Mouse (Mus musculus) mature B cell (primary cell): ENCODE results near the gene Mapk9.

Source experiments
- in situ Hi-C: fragments of 300-500 bp; cut with MboI; formaldehyde crosslinking; loops from 2 replicates; pipeline ENCODE4 v1.14.3; 2019

Gene Mapk9

DNA sequence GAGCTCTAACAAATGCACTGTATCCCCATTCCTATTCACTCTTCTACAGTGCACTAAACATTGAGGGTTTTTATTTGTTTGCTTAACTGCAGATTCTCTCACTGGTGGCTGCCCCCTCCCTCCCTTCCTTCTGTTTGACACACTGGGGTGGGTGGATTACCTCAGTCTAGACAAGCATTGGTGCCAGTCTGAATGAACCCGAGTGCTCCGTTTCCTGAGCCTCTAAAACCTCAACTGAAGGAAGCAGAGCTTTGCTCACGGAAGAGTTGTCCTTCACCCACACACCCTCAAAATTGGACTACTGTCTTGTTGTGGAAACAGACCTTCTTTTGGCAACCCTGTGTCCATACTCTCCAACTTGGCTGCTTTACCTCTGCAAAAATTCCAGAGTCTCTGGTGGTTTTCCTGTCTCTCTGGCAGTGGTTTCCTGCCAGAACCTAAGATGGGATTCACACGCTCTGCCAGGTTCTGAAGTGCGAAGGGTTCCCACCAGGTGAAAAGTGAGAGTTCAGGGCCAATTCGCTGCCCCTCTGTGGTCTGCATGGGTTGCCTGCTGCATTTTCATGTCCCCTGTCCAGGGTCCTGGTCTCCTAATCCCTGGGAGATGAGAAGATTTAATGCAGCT, 49.5 kb downstream of the Mapk9 start:
- in situ Hi-C loops = no loop called here

DNA sequence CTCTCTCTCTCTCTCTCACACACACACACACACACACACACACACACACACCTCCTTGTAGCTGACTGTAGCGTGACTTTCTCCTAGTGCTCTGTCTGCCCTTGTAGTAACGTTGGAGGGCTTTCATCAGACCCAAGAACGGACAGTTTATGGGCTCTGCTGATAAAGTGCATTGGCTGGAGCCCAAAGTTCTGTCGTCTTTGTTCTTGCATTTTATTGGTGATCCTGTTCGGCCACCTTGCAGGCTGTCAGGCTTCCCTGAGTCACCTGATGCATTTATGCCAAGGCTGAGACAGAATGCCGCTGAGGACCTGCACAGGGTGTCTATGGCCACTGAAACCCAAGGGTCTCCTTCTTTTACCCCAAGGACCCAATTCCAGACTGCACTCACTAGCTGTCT, 53.5 kb downstream of the Mapk9 start:
- in situ Hi-C loops = no loop called here

DNA sequence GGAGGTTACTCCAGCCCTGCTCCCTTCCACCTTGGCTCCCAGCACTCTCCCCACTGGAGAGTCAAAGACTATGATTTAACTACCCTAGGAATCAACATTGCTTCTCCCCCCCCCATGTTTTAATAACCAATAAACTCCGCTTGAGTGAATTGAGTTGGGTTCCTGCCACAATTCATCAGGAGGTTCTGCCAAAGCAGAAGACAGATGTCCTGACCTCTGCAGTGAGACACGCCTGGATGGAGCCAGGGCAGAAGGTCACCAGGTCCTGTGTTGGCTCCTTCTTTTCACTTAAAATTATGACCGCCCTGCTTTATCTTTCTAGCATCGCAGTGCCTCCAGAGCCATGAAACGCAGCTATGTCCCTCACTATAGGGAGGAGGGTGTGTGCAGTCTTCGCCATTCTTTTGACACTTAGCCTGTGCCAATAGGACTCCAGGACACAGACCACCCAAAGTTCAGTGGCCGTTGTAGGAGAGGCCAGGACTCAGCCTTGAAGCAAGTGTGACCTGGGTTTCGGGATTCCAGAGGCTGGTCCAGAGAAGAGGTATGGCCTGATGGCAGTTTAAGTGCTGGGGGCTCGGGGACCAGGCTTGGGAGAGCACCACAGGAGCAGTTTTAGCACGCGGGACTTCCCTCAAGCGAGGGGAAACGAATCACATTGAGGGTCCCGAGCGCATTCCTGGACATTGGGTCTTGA, 54.6 kb downstream of the Mapk9 start:
- in situ Hi-C loops = no loop called here

DNA sequence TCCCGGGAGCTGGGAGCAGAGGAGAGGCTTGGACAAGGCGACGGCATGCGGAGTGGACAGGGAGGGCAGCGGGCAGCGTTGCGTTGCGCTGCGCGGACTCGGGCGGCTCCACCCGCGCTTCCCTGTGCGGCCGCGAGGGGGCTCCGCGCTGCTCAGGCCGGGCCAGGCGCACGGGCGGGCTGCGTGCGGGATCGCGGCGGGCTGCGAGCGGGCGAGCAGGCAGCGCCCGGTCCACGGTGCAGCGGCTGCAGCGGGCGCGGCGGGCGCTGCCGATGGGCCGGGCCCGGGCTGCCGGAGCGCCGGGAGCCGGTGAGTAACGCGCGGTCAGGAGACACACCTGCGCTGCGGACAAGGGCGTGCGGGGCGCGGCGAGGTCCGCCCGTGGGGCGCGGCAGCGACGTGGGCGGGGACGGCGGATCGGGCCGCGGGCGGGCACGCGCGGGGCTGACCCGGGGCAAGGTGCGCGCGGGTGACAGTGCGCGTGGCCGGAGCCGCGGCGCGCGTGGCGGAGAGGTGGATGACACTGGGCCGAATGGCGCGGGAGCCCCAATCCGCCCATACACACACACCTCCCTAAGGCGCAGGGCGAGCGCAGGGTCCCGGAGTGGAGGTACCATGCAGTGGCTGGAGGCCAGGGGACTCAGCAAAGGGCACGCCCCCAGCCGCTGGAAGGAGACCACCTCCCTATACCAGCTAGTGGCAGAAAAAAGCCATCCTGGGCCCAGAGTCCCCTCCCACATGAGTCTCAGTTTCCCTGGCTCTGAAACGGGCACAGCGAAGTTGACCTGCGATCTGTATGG, 55.3 kb downstream of the Mapk9 start, which contains the start of gene Rasgef1c:
Gene Rasgef1c (plus strand): TSS at position 177 of the 800 bp plus-strand sequence.
- in situ Hi-C loops = no loop called here

DNA sequence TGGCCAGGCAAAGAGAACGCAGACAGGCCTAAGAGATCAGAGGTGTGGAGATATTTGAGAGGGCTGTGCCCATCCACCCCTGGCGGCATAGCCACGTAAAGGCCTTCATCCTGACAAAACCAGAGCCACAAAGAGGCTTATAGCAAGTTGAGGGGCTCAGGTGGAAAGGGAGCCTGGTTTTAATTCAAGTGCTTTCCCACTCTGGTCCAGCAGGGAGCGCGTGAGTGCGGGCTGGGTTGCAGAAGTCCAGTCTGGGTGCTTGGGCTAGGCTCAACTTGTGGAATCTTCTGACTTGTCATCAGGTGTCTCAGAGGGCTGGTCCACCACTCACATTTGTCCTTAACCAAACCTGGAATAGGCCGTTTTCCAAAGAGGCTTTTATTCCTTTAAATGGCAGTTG, 56.8 kb downstream of the Mapk9 start:
- in situ Hi-C loops = no loop called here

DNA sequence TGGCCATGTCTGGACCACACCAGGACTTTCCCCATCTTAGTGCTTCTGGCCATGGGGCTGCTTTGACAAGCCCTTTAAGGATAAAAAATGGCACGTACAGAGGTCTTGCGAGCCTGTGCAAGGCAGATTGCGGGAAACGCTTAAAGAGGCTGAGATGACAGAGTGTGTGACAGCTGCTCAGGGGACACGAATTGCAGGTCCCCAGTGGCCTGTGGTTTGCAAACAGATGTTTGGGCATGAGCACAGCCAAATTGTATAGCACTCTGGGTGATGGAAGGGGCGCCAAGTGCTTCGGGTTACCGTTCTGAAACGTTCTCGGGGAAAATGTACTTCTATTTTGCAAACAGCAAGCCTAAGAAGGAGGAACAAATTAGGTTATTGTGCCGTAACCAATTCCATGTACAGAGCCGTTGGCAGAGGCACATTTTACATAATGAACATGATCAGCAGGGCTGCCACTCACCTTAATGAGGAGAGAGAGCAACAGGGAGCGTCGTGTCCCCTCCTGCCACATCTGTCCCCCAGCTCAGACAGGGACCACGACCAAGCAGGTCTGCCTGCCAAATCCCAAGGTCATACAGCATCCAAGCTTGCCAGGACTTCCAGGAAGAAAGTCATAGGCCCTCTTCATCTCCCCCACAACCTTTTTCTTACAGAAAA, 72.1 kb downstream of the Mapk9 start:
- in situ Hi-C loops = no loop called here

DNA sequence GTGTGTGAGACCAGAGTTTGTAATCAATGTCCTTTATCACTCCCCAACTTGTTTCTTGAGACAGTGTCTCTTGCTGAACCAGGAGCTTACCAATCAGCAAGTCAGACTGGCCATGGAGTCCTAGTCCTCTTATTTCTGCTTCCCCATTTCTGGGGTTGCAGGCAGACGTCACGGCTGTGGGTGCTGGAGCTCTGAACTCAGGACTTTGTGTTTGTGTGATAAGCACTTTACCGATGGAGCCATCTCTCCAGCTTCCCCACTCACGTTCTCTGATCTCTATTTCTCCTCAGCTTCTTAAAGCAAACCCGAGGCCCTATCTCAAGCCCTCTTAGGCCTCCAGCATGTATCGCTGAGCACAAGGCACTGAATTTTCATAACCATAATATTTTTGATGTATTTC, 72.8 kb downstream of the Mapk9 start:
- in situ Hi-C loops = no loop called here

DNA sequence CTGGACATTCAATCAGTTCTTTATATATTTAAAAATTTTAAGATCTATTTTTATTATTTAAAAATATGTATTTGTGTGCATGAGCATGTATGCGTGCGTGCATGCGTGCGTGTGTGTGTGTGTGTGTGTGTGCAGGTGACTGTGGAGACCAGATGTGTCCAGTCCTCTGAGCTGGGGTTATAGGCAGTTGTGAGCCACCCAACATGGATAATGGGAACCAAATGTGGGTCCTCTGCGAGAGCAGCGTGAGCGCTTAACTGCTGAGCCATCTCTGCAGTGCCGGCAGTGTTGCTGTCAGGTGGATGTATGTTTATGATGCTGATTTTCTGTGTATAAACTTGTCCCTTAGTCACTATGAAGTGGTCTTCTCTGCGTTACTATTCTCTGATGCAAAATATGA, 77.0 kb downstream of the Mapk9 start:
- in situ Hi-C loops = no loop called here

DNA sequence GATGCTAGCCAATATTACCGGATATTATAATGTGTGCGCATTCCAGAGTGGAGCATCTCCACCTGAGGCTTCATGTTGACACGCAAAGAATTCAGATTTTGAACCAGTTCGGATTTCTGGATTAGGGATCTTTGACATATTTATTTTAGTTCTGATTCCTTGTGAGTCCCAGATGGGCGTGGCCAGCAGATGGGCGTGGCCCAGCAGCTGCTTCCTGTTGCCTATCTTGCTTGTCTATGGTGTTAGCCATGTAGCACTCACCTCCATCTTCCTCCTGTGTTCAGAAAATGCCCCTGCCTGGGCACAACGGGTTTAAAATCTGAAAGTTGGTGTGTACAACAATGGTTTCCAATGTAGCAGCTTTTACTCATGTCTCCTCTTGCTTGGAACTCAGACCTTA, 79.6 kb downstream of the Mapk9 start:
- in situ Hi-C loops = no loop called here

DNA sequence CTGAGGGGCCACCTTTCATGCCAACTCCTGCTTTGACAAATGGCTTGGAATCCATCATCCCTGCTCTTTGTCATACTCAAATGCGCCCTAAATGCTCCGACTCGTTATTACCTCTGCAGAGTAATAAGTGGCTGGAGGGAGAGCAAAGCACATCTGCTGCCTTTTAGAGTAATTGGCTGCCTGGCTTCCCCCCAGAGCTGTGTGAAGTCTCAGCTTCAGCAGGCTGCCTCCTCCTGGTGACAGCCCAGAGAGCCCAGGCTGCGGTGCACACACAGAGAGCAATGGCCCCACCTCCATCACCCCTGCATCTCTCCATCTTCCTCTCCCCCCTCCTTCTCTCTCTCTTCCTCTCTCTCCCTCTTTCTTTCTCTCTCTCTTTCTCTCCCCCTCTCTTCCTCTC, 80.6 kb downstream of the Mapk9 start:
- in situ Hi-C loops = no loop called here

DNA sequence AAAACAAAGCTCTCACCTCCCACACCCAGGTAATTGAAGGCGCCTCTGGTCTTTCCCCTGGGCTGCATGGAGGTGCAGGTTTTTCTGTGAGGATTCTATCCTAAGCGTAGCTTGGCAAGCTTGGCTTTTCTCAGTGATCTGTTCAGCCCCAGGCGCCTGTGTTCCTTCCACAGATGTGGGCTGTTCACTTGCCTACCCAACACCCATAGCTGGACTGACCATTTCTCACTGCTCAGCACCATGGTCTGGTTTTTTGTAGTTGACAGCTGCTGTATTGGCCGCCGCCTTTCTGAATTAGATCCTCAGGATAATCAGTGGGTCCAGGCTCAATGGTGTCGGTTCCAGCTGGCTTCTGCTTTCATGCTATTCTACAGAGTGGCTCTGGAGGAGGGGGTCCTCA, 81.1 kb downstream of the Mapk9 start:
- in situ Hi-C loops = no loop called here

DNA sequence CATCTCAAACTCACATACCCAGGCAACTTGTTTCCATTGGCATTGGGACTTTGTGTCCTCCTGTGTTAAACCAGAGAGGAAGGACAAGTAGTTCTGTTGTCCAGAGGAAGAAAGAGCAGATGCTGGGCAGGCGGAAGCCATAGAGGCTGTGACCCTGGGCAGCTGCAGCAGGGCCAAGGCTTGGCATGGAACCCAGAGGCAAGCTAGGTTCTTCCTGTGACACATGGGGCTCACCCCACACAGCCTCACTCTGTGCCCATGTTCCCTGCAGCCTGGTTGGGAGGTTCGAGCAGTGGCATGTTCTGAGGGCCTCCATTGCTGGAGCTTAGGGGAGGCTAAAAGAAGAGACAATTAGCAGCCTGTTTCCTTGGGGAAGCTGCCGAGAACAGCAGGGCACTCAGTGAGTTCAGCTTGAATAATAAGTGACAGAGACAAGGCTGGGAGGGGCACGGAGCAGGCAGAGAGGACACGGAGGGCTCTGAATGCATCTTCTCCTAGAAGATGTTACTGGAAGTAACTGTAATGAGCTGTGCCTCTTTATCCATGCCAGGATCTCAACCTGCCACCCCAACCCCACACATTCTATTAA, 84.6 kb downstream of the Mapk9 start:
- in situ Hi-C loops = no loop called here

DNA sequence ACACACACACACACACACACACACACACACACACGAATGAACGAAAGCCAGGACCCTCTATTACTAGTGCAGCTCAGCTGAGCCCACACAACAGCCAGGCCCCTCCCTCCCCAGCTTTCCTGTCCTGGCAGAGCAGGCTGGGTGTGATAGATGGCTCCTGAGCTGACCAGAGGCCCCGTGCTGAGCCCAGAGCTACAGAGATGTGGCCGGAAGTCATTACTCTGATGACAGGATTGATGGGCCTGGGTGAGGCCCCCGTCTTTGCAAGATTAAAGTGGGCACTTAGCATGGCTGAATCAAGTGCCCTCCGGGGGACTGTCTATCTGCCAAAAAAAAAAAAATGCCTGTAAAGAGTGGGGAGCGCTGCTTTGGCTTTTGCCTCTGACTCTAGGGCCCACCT, 85.3 kb downstream of the Mapk9 start:
- in situ Hi-C loops = no loop called here

DNA sequence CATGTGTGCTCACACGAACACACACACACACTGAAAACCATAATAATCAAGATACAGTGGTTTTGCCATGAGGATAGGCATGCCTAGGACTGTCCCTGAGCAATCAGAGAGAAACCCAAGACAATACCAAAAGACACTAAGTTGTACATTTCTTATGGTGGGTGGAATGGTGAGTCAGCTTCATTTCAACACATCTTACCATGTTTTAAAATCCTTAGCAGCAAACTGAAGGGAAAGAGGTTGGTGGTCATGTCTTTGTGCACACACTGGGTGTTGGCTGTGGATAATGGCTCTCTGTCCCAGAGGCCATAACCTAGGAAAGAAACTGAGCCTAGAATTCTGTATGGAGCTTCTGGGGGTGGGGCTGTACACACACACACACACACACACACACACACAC, 87.3 kb downstream of the Mapk9 start:
- in situ Hi-C loops = no loop called here

DNA sequence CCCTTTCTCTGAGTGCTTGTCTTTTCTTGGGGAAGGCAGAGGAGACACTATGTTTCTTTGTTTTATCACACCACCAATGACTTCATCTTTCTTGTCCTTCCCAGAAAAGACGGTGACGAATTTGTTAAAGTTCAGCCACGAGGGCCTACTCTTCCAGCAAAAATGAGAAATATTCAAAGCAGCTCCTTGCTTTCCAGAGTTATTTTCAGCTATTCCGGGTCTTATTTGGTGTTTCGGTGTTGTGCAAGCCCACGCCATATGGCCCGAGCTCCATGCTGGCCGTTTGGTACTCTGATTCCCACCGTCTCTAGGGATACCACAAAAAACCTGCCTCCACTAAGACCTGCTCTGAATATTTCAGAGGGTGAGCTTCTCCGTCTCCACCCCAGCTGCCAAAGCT, 87.8 kb downstream of the Mapk9 start:
- in situ Hi-C loops = no loop called here
